Mouse (Mus musculus) myocyte (in vitro differentiated cells): ENCODE data around the gene Abca17. TPM values are rescaled to one million over a fixed set of nuclear protein-coding genes. Genes with fewer than 3 reads are reported as not detected.

ENCODE experiments used
- H3K27me3 ChIP-seq: one replicate; pipeline ENCODE4 v1.6.1; 2011; ENCODE audit not compliant: control insufficient read depth, insufficient read depth, insufficient read length
- H3K36me3 ChIP-seq: one replicate; pipeline ENCODE4 v1.6.1; 2011; ENCODE audit not compliant: control insufficient read depth, insufficient read depth
- H3K4me2 ChIP-seq: one replicate; pipeline ENCODE4 v1.6.1; 2011; ENCODE audit warnings: low read depth, control low read depth
- H3K4me3 ChIP-seq: one replicate; pipeline ENCODE4 v1.5.1; 2011; ENCODE audit warnings: mild to moderate bottlenecking, control low read depth, moderate library complexity
- H3K79me2 ChIP-seq: one replicate; pipeline ENCODE4 v1.6.1; 2011; ENCODE audit not compliant: control insufficient read depth, insufficient read depth
- H3ac ChIP-seq: one replicate; pipeline ENCODE4 v1.6.1; 2011; ENCODE audit not compliant: control insufficient read depth, insufficient read length
- CEBPB ChIP-seq: IDR thresholded peaks from 2 replicates; pipeline ENCODE4 v1.6.1; 2011; ENCODE audit warnings: mild to moderate bottlenecking, moderate library complexity; ENCODE audit not compliant: poor library complexity, insufficient read depth, severe bottlenecking
- E2F4 ChIP-seq: IDR thresholded peaks from one replicate; pipeline ENCODE4 v1.6.1; 2011; ENCODE audit warnings: mild to moderate bottlenecking, control low read depth, moderate library complexity; ENCODE audit not compliant: insufficient read depth
- MAX ChIP-seq: IDR thresholded peaks from one replicate; pipeline ENCODE4 v1.6.1; 2011; ENCODE audit warnings: low read depth, mild to moderate bottlenecking, control low read depth
- MYOD1 ChIP-seq, 3 experiments: IDR thresholded peaks; one replicate each; pipeline ENCODE4 v1.6.1; 2011; ENCODE audit warnings: control low read depth in 2 of 3, low read depth in 2 of 3, mild to moderate bottlenecking in 2 of 3, moderate library complexity in 1 of 3; ENCODE audit not compliant: insufficient read length in 2 of 3, control insufficient read depth in 1 of 3
- MYOG ChIP-seq, 3 experiments: IDR thresholded peaks; one replicate each; pipeline ENCODE4 v1.6.1; 2011; ENCODE audit warnings: control low read depth in 2 of 3, low read depth in 2 of 3, mild to moderate bottlenecking in 2 of 3; ENCODE audit not compliant: insufficient read length in 2 of 3, control insufficient read depth in 1 of 3, insufficient read depth in 1 of 3
- POLR2A ChIP-seq: IDR thresholded peaks from one replicate; pipeline ENCODE4 v1.6.1; 2011; ENCODE audit warnings: low read depth, mild to moderate bottlenecking, control low read depth, moderate library complexity; ENCODE audit not compliant: insufficient read length
- POLR2AphosphoS2 ChIP-seq: IDR thresholded peaks from one replicate; pipeline ENCODE4 v1.6.1; 2011; ENCODE audit warnings: low read depth, control low read depth; ENCODE audit not compliant: insufficient read length
- REST ChIP-seq: IDR thresholded peaks from one replicate; pipeline ENCODE4 v1.6.1; 2011; ENCODE audit warnings: mild to moderate bottlenecking, control low read depth, moderate library complexity; ENCODE audit not compliant: insufficient read depth, insufficient read length
- SRF ChIP-seq: IDR thresholded peaks from one replicate; pipeline ENCODE4 v1.6.1; 2011; ENCODE audit warnings: low read depth; ENCODE audit not compliant: control insufficient read depth, insufficient read length
- TCF12 ChIP-seq: IDR thresholded peaks from one replicate; pipeline ENCODE4 v1.6.1; 2011; ENCODE audit warnings: mild to moderate bottlenecking, control low read depth; ENCODE audit not compliant: poor library complexity, insufficient read depth, severe bottlenecking
- TCF3 ChIP-seq: IDR thresholded peaks from one replicate; pipeline ENCODE4 v1.6.1; 2011; ENCODE audit warnings: low read depth, control low read depth; ENCODE audit not compliant: insufficient read length
- USF1 ChIP-seq: IDR thresholded peaks from one replicate; pipeline ENCODE4 v1.6.1; 2011; ENCODE audit warnings: low read depth, mild to moderate bottlenecking, control low read depth, moderate library complexity
- polyA plus RNA-seq: library from polyadenylated mRNA; unstranded; fragments of >200 nt; fragmentation: generic; extraction: Trizol; gene quantifications from one replicate; pipeline ENCODE4 v1.2.1, GENCODE M21; 2012; ENCODE audit warnings: missing spikeins

The Abca17 gene
- polyA plus RNA-seq, 1 experiment, result not detected

DNA sequence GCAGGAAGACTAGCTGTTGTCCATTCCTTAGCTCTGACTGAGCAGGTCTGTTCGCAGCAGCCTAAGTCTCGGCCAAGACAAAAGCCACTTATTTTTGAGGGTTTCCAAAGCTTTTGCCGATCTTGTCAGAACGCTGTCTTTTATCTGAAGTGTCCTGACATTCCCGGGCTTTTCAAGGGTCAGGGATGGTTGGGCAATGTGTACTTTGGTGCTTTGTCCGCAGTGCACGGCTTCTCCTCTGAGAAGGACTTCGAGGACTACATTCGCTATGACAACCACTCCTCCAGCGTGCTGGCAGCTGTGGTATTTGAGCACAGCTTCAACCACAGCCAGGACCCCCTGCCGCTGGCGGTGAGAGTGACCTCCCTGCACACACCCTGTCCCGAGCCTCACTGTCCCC lies 15.0 kb upstream of the Abca17 start:
- Histone ChIP-seq H3K79me2 (no peaks in the 10 kb centered on the region), H3ac (no peak overlapping the region), H3K4me2 (no peak overlapping the region), H3K27me3 (no peaks in the 10 kb centered on the region), H3K36me3 (no peaks in the 10 kb centered on the region), H3K4me3 (no peak overlapping the region)
- TF ChIP-seq MYOG (IDR thresholded peaks at IDR 0.05; ENCODE audit: control insufficient read depth in 1 of 3, insufficient read depth in 1 of 3, insufficient read length in 2 of 3, low read depth in 2 of 3) (no peak), SRF (no peak), TCF12 (no peak), REST (no peak), POLR2AphosphoS2 (no peak), TCF3 (no peak), E2F4 (no peak), CEBPB (no peak), MYOD1 (IDR thresholded peaks at IDR 0.05; ENCODE audit: control insufficient read depth in 1 of 3, insufficient read length in 2 of 3, low read depth in 2 of 3) (no peak), POLR2A (no peak), MAX (no peak), USF1 (no peak)

- Histone ChIP-seq H3K4me2 (no peak overlapping the region), H3ac (no peak overlapping the region), H3K4me3 (no peak overlapping the region), H3K27me3 (no peaks in the 10 kb centered on the region), H3K36me3 (no peaks in the 10 kb centered on the region), H3K79me2 (no peaks in the 10 kb centered on the region)
- TF ChIP-seq USF1 (no peak), TCF12 (no peak), TCF3 (no peak)
Observed at GRCm38 (mm10) chr17:24364461-24364860, 13.6 kb upstream of the Abca17 start.

DNA sequence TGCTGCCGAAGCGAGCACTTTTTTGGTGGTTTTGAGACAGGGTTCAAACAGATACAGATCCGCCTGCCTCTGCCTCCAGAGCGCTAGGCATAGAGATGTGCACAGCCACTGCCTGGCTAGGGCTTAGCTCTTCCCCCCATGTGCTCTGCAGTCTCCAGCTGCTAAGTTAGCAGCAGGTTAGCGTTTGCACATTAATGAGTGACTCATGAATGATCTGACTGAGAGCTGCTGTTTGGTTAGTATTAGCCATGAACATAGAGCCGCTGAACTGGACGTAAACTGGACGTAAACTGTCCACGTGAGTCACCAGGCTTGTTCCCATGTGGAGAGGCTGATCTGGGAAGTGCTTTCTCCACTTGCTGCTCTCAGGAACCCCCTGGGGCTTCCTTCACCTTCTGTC lies 11.7 kb upstream of the Abca17 start:
- no peaks in the 10 kb centered on the region for H3K79me2 ChIP-seq
- no peaks in the 10 kb centered on the region for H3K36me3 ChIP-seq
- H3K4me3 ChIP-seq, result no peak overlapping the region
- H3K4me2 ChIP-seq, result no peak overlapping the region
- peaks cover 4% of the 10 kb centered on the region for H3K27me3 ChIP-seq
- H3ac ChIP-seq, result no peak overlapping the region
- TF ChIP-seq MYOD1 (IDR thresholded peaks at IDR 0.05; ENCODE audit: control insufficient read depth in 1 of 3, insufficient read length in 2 of 3, low read depth in 2 of 3), result no peak
- TF ChIP-seq E2F4, result no peak

GRCm38 (mm10) chr17:24361291-24361690 lies 10.4 kb upstream of the Abca17 start:
- H3ac ChIP-seq, result no peak overlapping the region
- H3K4me3 ChIP-seq, result no peak overlapping the region
- TF ChIP-seq REST (no peak), TCF12 (no peak), USF1 (no peak), MAX (no peak), E2F4 (no peak), CEBPB (no peak), POLR2AphosphoS2 (no peak), MYOG (IDR thresholded peaks at IDR 0.05; ENCODE audit: control insufficient read depth in 1 of 3, insufficient read depth in 1 of 3, insufficient read length in 2 of 3, low read depth in 2 of 3) (no peak), POLR2A (no peak), SRF (no peak), TCF3 (no peak), MYOD1 (IDR thresholded peaks at IDR 0.05; ENCODE audit: control insufficient read depth in 1 of 3, insufficient read length in 2 of 3, low read depth in 2 of 3) (no peak)
- H3K36me3 ChIP-seq, result no peaks in the 10 kb centered on the region
- peaks cover 4% of the 10 kb centered on the region for H3K27me3 ChIP-seq
- no peaks in the 10 kb centered on the region for H3K79me2 ChIP-seq
- no peak overlapping the region for H3K4me2 ChIP-seq

DNA sequence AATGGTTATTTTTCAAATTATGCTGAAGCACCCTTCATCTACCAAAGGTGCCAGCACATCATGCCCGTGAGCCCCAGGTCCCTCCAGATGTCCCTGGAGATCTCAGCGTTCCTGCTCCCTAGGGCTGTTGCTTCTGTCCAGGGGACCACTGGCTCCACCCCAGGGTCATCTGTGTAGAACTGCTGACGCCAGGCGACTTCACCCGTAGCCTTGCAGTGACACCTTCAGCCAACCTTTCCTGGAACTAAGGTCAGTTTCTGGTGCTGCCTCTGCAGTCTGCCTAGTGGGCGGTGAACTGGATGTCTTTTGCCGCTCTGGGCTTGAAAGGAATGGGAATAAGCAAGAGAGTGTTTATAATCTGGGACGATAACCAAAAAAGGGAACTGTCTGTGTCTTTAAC lies 10.0 kb upstream of the Abca17 start:
- Histone ChIP-seq H3K36me3 (no peaks in the 10 kb centered on the region), H3K4me3 (no peak overlapping the region), H3K79me2 (no peaks in the 10 kb centered on the region), H3ac (no peak overlapping the region), H3K27me3 (peaks cover 4% of the 10 kb centered on the region), H3K4me2 (no peak overlapping the region)
- no peak for TF ChIP-seq E2F4
- no peak for TF ChIP-seq CEBPB
- no peak for TF ChIP-seq REST
- no peak for TF ChIP-seq TCF3
- no peak for TF ChIP-seq POLR2AphosphoS2
- no peak for TF ChIP-seq MAX
- no peak for TF ChIP-seq MYOG (IDR thresholded peaks at IDR 0.05; ENCODE audit: control insufficient read depth in 1 of 3, insufficient read depth in 1 of 3, insufficient read length in 2 of 3, low read depth in 2 of 3)
- TF ChIP-seq SRF, result no peak
- TF ChIP-seq MYOD1 (IDR thresholded peaks at IDR 0.05; ENCODE audit: control insufficient read depth in 1 of 3, insufficient read length in 2 of 3, low read depth in 2 of 3), result no peak
- TF ChIP-seq POLR2A, result no peak
- TF ChIP-seq TCF12, result no peak
- TF ChIP-seq USF1, result no peak
